Mouse (Mus musculus) CH12F3 (cell line): ENCODE measurements around the gene Chmp4b.

ENCODE experiments used
- in situ Hi-C: fragments of 300-500 bp; cut with MboI; formaldehyde crosslinking; loops from 2 replicates; pipeline ENCODE4 v1.14.3; 2020; ENCODE audit warnings: low sequenced_read_pairs

The Chmp4b gene

DNA sequence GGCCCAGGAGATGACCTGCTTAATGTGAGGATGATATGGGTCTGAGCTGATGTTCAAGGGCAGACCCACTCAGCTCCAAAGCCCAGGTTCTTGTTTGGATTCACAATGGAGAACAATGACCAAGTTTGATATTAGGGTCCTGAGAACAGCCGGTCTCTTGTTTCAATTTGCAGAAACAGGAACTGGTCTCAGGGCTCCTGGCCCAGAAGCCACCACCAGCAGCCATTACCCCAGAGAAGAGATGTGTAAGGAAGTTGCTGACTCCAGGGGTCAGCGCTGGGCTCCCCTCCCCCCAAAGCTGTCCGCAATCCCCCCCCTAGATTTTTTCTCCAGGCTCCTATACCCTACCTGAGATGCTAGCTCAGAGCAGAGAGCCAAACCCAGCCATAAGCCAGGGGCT, 62.5 kb downstream of the Chmp4b start:
- in situ Hi-C loops: no loop called here

DNA sequence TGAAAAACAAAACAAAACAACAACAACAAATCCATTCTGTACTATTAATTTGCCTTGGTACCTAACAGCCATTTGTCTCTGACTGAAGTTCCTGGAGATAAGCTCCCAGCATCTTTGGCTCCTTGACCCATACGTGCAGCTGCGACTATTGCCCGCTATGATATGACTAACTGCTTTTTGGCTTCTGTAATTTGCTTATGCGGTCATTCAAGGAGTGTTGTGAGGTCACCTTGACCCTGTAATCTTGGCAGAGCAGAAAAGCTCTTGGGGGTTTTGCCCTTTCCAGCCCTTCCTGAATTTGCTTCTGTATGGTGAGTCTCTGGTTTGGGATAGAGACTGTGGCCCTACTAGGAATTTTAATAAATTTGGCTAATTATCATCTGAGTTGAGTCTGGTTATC, 65.1 kb downstream of the Chmp4b start:
- in situ Hi-C loops: no loop called here

DNA sequence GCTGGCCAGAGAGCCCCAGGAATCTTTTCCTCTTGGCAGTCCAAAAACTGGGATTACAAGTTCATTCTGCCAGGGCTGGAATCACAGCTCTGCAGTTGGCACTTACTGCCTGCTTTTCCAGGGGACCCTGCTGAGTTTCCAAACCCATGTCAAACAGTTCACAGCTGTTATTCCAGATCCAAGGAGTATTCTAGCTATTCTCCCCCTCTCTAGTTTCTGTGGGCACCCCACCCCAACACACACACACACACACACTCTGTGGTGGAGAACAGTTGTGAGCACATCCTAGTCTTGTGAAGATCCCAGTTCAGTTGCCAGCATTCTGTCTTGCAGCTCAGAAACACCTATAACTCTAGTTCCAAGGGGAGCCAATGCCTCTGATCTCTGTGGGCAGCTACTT, 65.6 kb downstream of the Chmp4b start:
- in situ Hi-C loops: no loop called here

DNA sequence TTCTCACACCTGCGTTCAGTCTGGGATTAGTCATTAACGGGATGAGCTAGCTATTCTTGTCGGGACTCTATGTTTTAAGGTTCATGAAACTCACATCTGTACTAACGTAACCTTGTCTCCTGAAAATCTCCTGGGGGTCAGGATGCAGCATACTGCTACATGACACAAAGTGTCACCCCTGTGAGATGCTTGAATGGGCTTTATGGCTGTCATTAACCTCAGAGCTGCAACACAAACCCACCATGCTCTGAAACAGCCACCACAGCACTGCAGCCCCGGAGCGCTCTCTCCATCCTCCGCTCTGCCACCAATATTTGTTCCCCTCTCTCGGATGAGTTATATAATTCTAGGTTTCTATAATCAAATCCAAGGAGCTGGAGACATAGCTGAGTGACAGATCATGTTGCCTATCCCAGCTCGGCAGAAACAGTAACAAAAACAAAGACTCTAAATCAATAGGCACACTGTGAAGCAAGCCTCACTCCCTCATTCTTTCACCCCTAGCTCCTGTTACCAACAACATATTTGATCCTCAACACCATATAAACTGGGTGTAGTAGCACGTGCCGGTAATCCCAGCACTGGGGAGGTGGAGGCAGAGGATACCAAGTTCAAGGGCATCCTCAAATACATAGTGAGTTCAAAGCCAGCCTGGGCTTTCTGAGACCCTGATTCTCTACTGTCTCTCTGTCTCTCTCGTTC, 67.5 kb downstream of the Chmp4b start:
- in situ Hi-C loops: no loop called here

DNA sequence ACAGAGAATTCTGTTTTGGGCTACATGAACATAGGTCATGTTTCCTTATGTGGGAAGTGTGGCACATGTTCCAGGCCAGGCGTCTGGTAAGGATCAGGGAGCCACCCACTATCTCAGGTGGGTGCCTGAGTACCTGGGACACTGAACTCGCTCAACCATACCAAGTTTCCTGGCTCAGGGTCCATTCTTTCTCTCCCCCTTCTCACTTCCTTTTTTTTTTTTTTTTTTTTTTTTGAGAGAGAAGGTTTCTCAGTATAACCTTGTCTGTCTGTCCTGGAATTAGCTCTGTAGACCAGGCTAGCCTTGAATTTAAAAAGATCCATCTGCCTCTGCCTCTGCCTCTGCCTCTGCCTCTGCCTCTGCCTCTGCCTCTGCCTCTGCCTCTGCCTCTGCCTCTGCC, 68.8 kb downstream of the Chmp4b start:
- in situ Hi-C loops: no loop called here

DNA sequence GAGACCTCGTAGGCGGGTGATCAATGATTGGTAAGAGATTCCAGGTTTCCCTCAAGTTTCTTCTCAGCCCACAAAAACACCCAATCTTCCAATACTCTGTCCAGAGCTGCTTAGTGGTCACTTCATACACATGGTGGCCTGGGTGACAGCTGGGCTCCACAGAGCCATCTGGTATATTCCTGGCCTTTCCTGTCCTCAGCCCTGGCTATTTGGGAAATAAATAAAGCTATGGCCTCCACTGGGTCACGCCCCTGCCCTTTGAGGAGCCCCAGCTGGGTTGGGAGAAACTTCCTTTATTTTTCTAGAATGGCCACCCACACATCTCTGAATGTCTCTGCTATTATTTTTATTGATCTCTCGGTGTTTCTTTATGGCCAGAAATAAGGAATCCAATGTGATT, 72.0 kb downstream of the Chmp4b start:
- in situ Hi-C loops: no loop called here

DNA sequence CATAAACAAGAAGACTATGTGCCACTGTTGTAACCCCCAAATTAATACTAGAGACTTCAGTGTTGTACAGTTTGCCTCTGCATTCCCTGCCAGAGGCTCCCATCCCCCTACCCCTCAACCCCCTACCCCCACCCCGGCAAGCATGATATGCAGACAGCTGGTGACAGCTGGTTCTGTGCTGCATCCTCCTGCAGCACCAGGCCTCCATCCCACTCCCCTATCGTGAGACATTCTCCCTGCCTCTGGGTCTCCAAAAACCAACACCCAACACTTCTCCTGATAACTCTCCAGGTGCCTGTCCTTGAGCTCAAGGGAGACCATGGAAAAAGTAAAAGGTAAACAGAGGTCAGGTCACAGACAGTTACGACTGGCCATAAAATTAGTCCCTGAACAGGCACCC, 78.2 kb downstream of the Chmp4b start:
- in situ Hi-C loops: no loop called here

DNA sequence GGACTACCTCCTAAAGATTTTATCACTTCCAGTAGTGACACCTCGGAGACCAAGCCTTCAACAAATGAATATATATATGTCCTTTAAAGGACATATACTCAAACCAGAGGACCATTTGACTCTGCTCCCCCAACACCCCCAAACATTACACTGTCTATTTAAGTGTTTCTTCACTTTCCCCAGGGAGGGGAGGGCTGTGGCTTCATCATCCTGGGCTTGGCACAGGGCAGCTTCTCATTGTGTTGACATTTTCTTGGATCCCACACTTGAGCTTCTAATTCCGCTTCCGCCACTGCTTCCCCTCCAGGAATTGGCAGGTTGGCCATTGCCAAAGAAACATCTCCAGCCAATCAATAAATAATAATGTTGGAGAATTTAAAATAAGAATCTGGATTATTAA, 79.3 kb downstream of the Chmp4b start:
- in situ Hi-C loops: no loop called here

DNA sequence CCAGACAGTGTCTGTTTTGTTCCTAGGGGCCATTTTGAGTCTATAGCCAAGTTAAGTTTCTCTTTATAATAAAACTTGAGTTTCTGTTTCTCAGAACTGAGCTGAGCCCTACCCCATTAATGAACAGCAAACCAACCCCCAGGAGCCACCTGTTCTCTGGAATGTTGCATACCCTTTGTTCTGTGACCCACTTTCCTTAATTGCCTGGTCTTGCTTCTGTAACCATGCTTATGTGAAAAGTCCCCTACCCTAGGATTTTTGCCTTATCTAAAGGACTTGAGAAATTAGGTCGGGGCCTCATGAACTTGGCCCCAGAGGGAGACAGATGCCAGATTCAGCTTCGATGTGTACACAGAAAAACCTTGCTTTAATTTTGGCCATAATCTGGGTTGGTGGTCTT, 80.4 kb downstream of the Chmp4b start:
- in situ Hi-C loops: no loop called here

DNA sequence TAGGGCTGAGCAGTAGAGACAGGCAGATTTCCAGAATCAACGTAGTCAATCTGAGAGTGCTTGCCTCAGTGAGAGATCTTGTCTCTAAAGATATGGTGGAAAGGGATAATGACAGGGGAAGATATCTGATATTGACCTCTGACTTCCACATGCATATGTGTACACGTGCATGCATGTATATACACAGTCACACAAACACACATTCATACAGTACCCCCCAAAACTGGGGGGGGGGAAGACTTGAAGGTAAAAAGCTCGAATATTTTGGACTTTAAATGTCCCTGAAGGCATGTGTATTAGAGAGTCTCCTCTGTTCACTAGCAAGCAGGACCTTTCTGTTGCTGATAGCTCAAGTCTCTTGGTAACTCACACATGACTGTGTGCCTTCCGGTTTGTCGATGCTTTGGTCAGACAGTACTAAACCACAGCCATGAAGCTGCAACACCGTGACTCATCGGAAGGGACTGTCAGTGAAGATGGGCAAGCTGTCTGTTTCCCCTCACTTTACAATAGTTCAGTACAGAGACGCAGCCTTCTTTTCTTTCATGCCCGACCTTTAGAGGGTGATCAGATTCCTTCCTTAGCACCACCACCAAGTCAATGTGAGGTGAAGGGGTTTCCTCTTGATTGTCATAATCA, 81.1 kb downstream of the Chmp4b start:
- in situ Hi-C loops: no loop called here

DNA sequence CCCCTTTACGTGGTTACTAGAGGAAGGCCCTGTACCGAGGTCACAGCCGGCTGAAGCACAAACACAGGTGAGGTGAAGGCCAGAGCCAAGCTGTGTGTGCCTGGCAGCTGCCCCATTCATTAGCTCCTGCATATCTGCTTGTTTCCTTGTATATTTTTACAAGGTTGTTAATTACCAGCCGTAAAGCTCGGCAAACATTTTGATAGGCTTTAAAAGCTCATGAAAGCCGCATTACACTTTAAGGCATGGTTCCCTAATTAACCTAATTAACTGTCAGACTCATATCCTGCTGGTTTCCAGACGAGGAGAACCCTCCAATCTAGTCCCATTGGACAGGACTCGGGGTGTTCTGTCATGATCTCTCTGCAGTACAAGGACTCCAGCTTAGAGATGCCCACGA, 83.5 kb downstream of the Chmp4b start:
- in situ Hi-C loops: no loop called here

DNA sequence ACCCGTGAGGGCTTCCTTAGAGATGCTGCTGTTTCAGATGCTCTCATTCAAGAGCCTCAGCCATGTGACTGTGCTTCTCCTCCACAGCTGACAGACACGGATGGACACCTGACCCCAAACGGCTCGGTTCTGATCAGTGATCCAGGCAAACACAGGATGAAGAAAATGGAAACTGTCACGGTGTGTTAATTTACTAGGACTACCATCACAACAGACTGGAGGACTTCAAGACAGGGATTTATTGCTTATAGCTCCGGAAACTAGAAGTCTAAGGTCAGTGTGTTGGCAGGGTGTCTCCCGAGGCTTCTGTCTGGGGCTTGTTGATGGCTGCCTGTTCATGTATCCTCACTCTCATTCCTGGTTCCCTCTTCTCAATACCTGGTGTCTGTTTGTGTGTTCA, 83.9 kb downstream of the Chmp4b start:
- in situ Hi-C loops: no loop called here

DNA sequence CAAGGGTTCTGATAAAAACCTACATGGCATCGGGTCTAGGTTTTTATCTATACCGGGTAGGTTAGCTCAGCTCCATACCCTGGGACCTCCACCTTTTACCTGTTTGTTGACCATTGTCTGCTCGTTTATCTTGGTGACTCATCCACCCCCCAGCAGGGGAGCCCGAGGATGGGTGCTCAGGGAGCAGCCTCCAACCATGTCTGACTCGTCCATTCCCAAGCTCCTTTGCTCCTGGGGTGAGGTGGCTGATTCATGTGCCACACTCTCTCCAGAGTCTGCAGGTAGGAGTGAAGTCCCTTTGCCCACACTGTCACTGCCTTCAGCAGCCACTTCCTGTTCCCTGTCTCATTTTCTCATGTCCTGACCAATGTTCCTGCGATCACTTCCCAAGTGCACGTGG, 84.5 kb downstream of the Chmp4b start:
- in situ Hi-C loops: no loop called here

DNA sequence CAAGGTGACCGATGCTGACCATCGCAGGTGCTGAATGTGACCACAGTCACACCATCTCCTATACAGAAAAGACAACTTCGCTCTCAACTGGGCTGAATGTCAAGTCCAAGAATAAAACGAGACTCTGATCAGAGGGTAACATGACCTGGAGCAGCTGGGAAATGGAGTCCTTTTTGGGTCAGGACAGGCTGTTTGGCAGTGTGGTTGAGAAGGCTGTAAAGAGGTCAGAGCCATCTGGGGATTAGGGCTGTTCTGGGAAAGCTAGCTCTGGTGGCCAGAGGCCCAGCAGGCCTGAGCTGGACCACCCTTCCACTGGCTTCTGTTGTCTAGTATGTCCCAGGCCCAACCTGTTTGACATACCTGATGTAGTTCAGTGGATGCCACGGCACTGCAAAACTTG, 87.1 kb downstream of the Chmp4b start:
- in situ Hi-C loops: no loop called here

DNA sequence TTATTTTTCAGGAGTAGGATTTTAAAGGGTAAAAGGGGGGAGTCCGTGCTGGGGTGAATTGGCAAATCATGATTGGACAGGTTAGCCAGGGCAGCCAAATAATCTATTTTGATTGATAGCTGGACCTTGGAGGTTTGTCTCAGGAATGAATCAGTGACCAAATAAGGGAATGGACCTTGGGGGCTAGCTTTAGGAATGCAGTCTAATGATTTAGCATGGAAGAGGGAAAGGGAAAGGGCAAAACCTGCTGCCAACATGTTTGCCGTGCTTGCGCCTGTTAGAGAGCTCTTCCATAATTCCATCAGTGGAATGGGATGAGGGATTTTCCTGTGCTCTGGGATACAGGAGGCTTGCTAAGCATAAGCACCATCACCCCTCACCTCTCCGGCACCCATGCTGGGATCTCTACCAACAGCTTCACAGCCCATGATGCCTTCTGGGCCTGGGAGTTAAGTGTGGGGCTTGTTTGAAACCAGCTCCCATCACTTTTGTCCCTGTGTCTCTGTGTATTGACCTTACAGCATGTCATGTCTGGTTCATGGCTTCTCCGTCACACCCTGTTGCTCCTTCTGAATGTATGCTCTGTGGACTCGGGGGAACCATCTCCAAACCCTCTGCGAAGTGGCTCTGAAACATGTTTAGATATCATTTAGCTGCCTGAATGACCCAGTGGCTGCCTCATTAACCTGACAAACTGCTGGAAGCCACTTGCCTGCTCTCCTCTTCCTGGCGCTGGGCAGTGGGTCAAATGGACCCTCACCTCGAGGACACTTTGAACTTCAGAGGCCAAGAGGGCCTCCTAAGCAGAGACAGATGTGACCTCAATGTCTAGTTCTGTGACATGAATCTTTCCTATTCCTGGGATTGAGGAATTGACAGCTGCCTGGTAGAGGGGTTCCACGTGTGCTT, 91.7 kb downstream of the Chmp4b start:
- in situ Hi-C loops: no loop called here

DNA sequence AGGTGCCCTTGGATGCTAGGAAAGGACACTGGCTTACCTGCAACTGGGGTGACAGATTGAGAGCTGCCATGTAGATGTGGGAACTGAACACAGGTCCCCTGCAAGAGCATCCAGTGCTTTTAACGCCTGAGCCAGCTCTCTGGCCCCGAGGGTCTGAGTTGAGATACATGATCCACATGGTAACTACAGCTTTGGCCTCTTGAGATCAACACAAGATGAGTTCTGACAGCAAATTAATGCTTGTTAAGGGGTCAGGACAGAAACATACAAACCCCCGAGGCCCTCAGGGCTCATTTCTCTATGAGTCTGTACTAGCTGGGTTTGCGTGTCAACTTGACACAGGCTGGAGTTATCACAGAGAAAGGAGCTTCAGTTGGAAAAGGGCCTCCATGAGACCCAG, 92.4 kb downstream of the Chmp4b start:
- in situ Hi-C loops: no loop called here
